Mouse (Mus musculus) embryo, embryonic 11.5 days (tissue): Measurements from ENCODE around the gene Sh3gl3.

Source experiments
- DNase-seq: peaks from one replicate; pipeline ENCODE4 v3.0.0-alpha.2; 2012; ENCODE audit warnings: low read depth, low spot score

The Sh3gl3 gene

GRCm38 (mm10) chr7:82173540-82173939 lies at the start of gene Sh3gl3:
Gene Sh3gl3 (plus strand): TSS chr7:82173840.
- no peak for DNase-seq

GRCm38 (mm10) chr7:82138196-82138595 lies 35.4 kb upstream of the Sh3gl3 start:
- no peak for DNase-seq

GRCm38 (mm10) chr7:82147151-82147550 lies 26.5 kb upstream of the Sh3gl3 start:
- DNase-seq, result no peak

- no peak for DNase-seq
Observed at GRCm38 (mm10) chr7:82164681-82165080, 9.0 kb upstream of the Sh3gl3 start.

GRCm38 (mm10) chr7:82174571-82175326 lies 1.1 kb downstream of the Sh3gl3 start:
- peak; percentile 73 for DNase-seq

- no peak for DNase-seq
Observed at GRCm38 (mm10) chr7:82175327-82175721, 1.7 kb downstream of the Sh3gl3 start.

- DNase-seq, result no peak
Observed at GRCm38 (mm10) chr7:82176192-82176591, 2.6 kb downstream of the Sh3gl3 start.

- DNase-seq, result no peak
Observed at GRCm38 (mm10) chr7:82177336-82177735, 3.7 kb downstream of the Sh3gl3 start.

GRCm38 (mm10) chr7:82180919-82181318 lies 7.3 kb downstream of the Sh3gl3 start:
- no peak for DNase-seq

GRCm38 (mm10) chr7:82182781-82183180 lies 9.1 kb downstream of the Sh3gl3 start:
- no peak for DNase-seq

- DNase-seq, result no peak
Observed at GRCm38 (mm10) chr7:82191604-82192003, 18.0 kb downstream of the Sh3gl3 start.

- no peak for DNase-seq
Observed at GRCm38 (mm10) chr7:82192512-82192911, 18.9 kb downstream of the Sh3gl3 start.

GRCm38 (mm10) chr7:82203111-82203510 lies 29.5 kb downstream of the Sh3gl3 start:
- no peak for DNase-seq

- DNase-seq, result no peak
Observed at GRCm38 (mm10) chr7:82204014-82204784, 30.6 kb downstream of the Sh3gl3 start.

GRCm38 (mm10) chr7:82204975-82205374 lies 31.3 kb downstream of the Sh3gl3 start:
- no peak for DNase-seq

GRCm38 (mm10) chr7:82206787-82207186 lies 33.1 kb downstream of the Sh3gl3 start:
- no peak for DNase-seq

- DNase-seq, result no peak
Observed at GRCm38 (mm10) chr7:82221380-82221933, 47.8 kb downstream of the Sh3gl3 start.

GRCm38 (mm10) chr7:82223906-82224846 lies 50.5 kb downstream of the Sh3gl3 start:
- DNase-seq, result no peak

- no peak for DNase-seq
Observed at GRCm38 (mm10) chr7:82233201-82233600, 59.6 kb downstream of the Sh3gl3 start.

GRCm38 (mm10) chr7:82234010-82234897 lies 60.6 kb downstream of the Sh3gl3 start:
- DNase-seq, result no peak
